Mouse (Mus musculus) heart, embryonic 11.5 days (tissue): ENCODE results near the gene Sarnp. TPM values are rescaled to one million over a fixed set of nuclear protein-coding genes. Genes with fewer than 3 reads are reported as not detected.

Experiments
- ATAC-seq: fragments of 200-750 bp; cut with Nextera tagmentation; replicated peaks from 2 replicates; pipeline ENCODE4 v1.8.0; 2017; ENCODE audit warnings: moderate library complexity; ENCODE audit not compliant: insufficient number of reproducible peaks, low FRiP score, low TSS enrichment
- H3K27ac ChIP-seq: fragments of 300-500 bp; sonication (generic); 2 replicates; pipeline ENCODE4 v1.5.1; 2014; ENCODE audit warnings: mild to moderate bottlenecking, low read depth, low read length
- H3K27me3 ChIP-seq: fragments of 300-500 bp; sonication (generic); 2 replicates; pipeline ENCODE4 v1.6.1; 2014; ENCODE audit warnings: mild to moderate bottlenecking, low read length, mixed read lengths; ENCODE audit not compliant: control insufficient read depth, insufficient read depth
- H3K36me3 ChIP-seq: fragments of 300-500 bp; sonication (generic); 2 replicates; pipeline ENCODE4 v1.6.1; 2014; ENCODE audit warnings: mild to moderate bottlenecking, low read length, moderate library complexity, mixed read lengths; ENCODE audit not compliant: control insufficient read depth, insufficient read depth
- H3K4me1 ChIP-seq: fragments of 300-500 bp; sonication (generic); 2 replicates; pipeline ENCODE4 v1.6.1; 2014; ENCODE audit warnings: low read length; ENCODE audit not compliant: control insufficient read depth, insufficient read depth
- H3K4me2 ChIP-seq: fragments of 300-500 bp; sonication (generic); 2 replicates; pipeline ENCODE4 v1.6.1; 2014; ENCODE audit warnings: mild to moderate bottlenecking, moderate library complexity
- H3K4me3 ChIP-seq: fragments of 300-500 bp; sonication (generic); 2 replicates; pipeline ENCODE4 v1.5.1; 2014; ENCODE audit warnings: low read depth, low read length
- H3K9ac ChIP-seq: fragments of 300-500 bp; sonication (generic); 2 replicates; pipeline ENCODE4 v1.6.1; 2014; ENCODE audit warnings: mild to moderate bottlenecking, low read depth, low read length, moderate library complexity
- H3K9me3 ChIP-seq: fragments of 300-500 bp; sonication (generic); replicated peaks from 2 replicates; pipeline ENCODE4 v1.6.1; 2016; ENCODE audit warnings: low read length; ENCODE audit not compliant: control insufficient read depth
- WGBS: fragments of 180-500 bp; shearing (Covaris S2); extraction: QIAGEN DNeasy Blood & Tissue Kit; methylation state at CpG from one replicate; pipeline ENCODE4 v1.1.7; 2014; ENCODE audit not compliant: insufficient replicate concordance; 5-methylcytosine and 5-hydroxymethylcytosine counted together
- polyA plus RNA-seq: library from polyadenylated mRNA; unstranded; fragments of >200 nt; fragmentation: Nextera tagmentation; extraction: Ambion mirVana; gene quantifications from 2 replicates; pipeline ENCODE4 v1.2.1, GENCODE M21; 2014

The Sarnp gene
- polyA plus RNA-seq, 1 experiment from 2014 or later, result 210 TPM

- 61% methylated on average over 6 of the region's 6 CpGs for WGBS
- no peak for ATAC-seq
Observed at GRCm38 (mm10) chr10:128899759-128900490, 82.8 kb downstream of the Sarnp start.

GRCm38 (mm10) chr10:128900698-128901097, 83.6 kb downstream of the Sarnp start, which contains the start of gene Cd63:
TSS of gene Cd63 (plus strand) at chr10:128900989.
- ATAC-seq, result no peak
- Histone ChIP-seq H3K4me2 (no peak within 1 kb of the TSS), H3K9ac (no peak within 1 kb of the TSS), H3K36me3 (no peaks in the 10 kb centered on the region), H3K9me3 (no peaks in the 10 kb centered on the region), H3K4me3 (no peak within 1 kb of the TSS), H3K27me3 (peaks cover 15% of the 10 kb centered on the region), H3K4me1 (no peaks in the 10 kb centered on the region), H3K27ac (no peak within 1 kb of the TSS)
- WGBS, result 74% methylated on average over 3 of the region's 3 CpGs

More at GRCm38 (mm10) chr10:128899759-128900490, 82.8 kb downstream of the Sarnp start:
- no peaks in the 10 kb centered on the region for H3K9me3 ChIP-seq
- H3K36me3 ChIP-seq, result no peaks in the 10 kb centered on the region
- H3K9ac ChIP-seq, result no peak overlapping the region
- H3K4me2 ChIP-seq, result no peak overlapping the region
- peaks cover 15% of the 10 kb centered on the region for H3K27me3 ChIP-seq
- H3K4me3 ChIP-seq, result no peak overlapping the region
- no peak overlapping the region for H3K27ac ChIP-seq
- H3K4me1 ChIP-seq, result no peaks in the 10 kb centered on the region

GRCm38 (mm10) chr10:128901409-128901808, 84.3 kb downstream of the Sarnp start:
- Histone ChIP-seq H3K4me3 (no peak overlapping the region), H3K36me3 (no peaks in the 10 kb centered on the region), H3K27me3 (peaks cover 9% of the 10 kb centered on the region), H3K27ac (no peak overlapping the region), H3K9me3 (no peaks in the 10 kb centered on the region), H3K9ac (no peak overlapping the region), H3K4me2 (no peak overlapping the region), H3K4me1 (no peaks in the 10 kb centered on the region)
- 61% methylated on average over 1 of the region's 1 CpGs for WGBS
- no peak for ATAC-seq

- Histone ChIP-seq H3K4me2 (no peak overlapping the region), H3K4me3 (no peak overlapping the region), H3K4me1 (no peaks in the 10 kb centered on the region), H3K36me3 (no peaks in the 10 kb centered on the region), H3K9ac (no peak overlapping the region), H3K27me3 (0 out of 2 replicates have a peak, but pooled peaks cover 3% of the 10 kb centered on the region), H3K27ac (no peak overlapping the region), H3K9me3 (no peaks in the 10 kb centered on the region)
- WGBS, result 83% methylated on average over 3 of the region's 3 CpGs
- no peak for ATAC-seq
Observed at GRCm38 (mm10) chr10:128902409-128902988, 85.4 kb downstream of the Sarnp start.

GRCm38 (mm10) chr10:128904812-128905211, 87.7 kb downstream of the Sarnp start:
- no peak overlapping the region for H3K4me2 ChIP-seq
- no peak for ATAC-seq
- H3K36me3 ChIP-seq, result no peaks in the 10 kb centered on the region
- H3K27me3 ChIP-seq, result no peaks in the 10 kb centered on the region
- H3K4me3 ChIP-seq, result no peak overlapping the region
- H3K27ac ChIP-seq, result no peak overlapping the region
- H3K9ac ChIP-seq, result no peak overlapping the region
- no peaks in the 10 kb centered on the region for H3K9me3 ChIP-seq
- WGBS, result 72% methylated on average over 5 of the region's 5 CpGs
- peaks cover 6% of the 10 kb centered on the region; the same call in 1 of the 2 replicates for H3K4me1 ChIP-seq

GRCm38 (mm10) chr10:128908778-128909448, 91.8 kb downstream of the Sarnp start:
- Histone ChIP-seq H3K9ac (peak overlapping the region; percentile 97), H3K4me2 (peak overlapping the region; percentile 67), H3K36me3 (peaks cover 4% of the 10 kb centered on the region), H3K27ac (peak overlapping the region; percentile 76), H3K27me3 (no peaks in the 10 kb centered on the region), H3K9me3 (no peaks in the 10 kb centered on the region), H3K4me3 (peak overlapping the region; percentile 90), H3K4me1 (peaks cover 9% of the 10 kb centered on the region)
- no peak for ATAC-seq
- WGBS, result 57% methylated on average over 13 of the region's 13 CpGs

- under 1% methylated on average over 35 of the region's 41 CpGs for WGBS
- Histone ChIP-seq H3K9ac (peak overlapping the region; percentile 97), H3K36me3 (peaks cover 9% of the 10 kb centered on the region), H3K4me3 (peak overlapping the region; percentile 90), H3K4me1 (peaks cover 9% of the 10 kb centered on the region), H3K27ac (peak overlapping the region; percentile 76), H3K9me3 (no peaks in the 10 kb centered on the region), H3K4me2 (peak overlapping the region; percentile 67), H3K27me3 (no peaks in the 10 kb centered on the region)
- ATAC-seq, result peak; percentile 76
Observed at GRCm38 (mm10) chr10:128909567-128910028, 92.5 kb downstream of the Sarnp start.

GRCm38 (mm10) chr10:128910066-128910841, 93.1 kb downstream of the Sarnp start:
- 2% methylated on average over 53 of the region's 66 CpGs for WGBS
- ATAC-seq, result peak; percentile 43
- peak overlapping the region; percentile 76 for H3K27ac ChIP-seq

More at GRCm38 (mm10) chr10:128910066-128910841, 93.1 kb downstream of the Sarnp start:
- peaks cover 9% of the 10 kb centered on the region for H3K36me3 ChIP-seq
- H3K9ac ChIP-seq, result peak overlapping the region; percentile 97
- peak overlapping the region; percentile 67 for H3K4me2 ChIP-seq
- H3K4me1 ChIP-seq, result peaks cover 9% of the 10 kb centered on the region
- H3K4me3 ChIP-seq, result peak overlapping the region; percentile 90
- no peaks in the 10 kb centered on the region for H3K27me3 ChIP-seq
- no peaks in the 10 kb centered on the region for H3K9me3 ChIP-seq
